Mouse (Mus musculus) CH12.LX (cell line): ENCODE measurements around the gene Wfdc12.

ENCODE experiments used
- CTCF ChIP-seq, 2 experiments: IDR thresholded peaks in 1 of 2; conservative IDR thresholded peaks in 1 of 2; 2 replicates each; pipeline ENCODE4 v1.5.1; 2011 to 2012; ENCODE audit warnings: low read depth in 2 of 2, low read length in 2 of 2, improper control_type of control experiment in 1 of 2, inconsistent platforms in 1 of 2, mild to moderate bottlenecking in 1 of 2, moderate library complexity in 1 of 2
- ELF1 ChIP-seq: IDR thresholded peaks from 2 replicates; pipeline ENCODE4 v1.6.1; 2014; ENCODE audit warnings: low read depth, mild to moderate bottlenecking, inconsistent platforms, low read length, improper control_type of control experiment
- ETS1 ChIP-seq: conservative IDR thresholded peaks from 2 replicates; pipeline ENCODE4 v1.6.1; 2012; ENCODE audit warnings: low read depth, mild to moderate bottlenecking, inconsistent platforms, low read length, improper control_type of control experiment, moderate library complexity
- NELFE ChIP-seq: IDR thresholded peaks from 2 replicates; pipeline ENCODE4 v1.6.1; 2011; ENCODE audit warnings: low read depth, low read length, improper control_type of control experiment
- POLR2AphosphoS2 ChIP-seq: IDR thresholded peaks from 2 replicates; pipeline ENCODE4 v1.6.1; 2011; ENCODE audit warnings: low read depth, low read length, improper control_type of control experiment
- TBP ChIP-seq: conservative IDR thresholded peaks from 2 replicates; pipeline ENCODE4 v1.6.1; 2011; ENCODE audit warnings: low read depth, low read length, improper control_type of control experiment
- USF1 ChIP-seq: IDR thresholded peaks from 2 replicates; pipeline ENCODE4 v1.6.1; 2014; ENCODE audit warnings: low read depth, mild to moderate bottlenecking, inconsistent platforms, low read length, improper control_type of control experiment
- ZC3H11A ChIP-seq: IDR thresholded peaks from 2 replicates; pipeline ENCODE4 v1.6.1; 2012; ENCODE audit warnings: low read depth, mild to moderate bottlenecking, inconsistent platforms, low read length, improper control_type of control experiment
- ZNF384 ChIP-seq: IDR thresholded peaks from 2 replicates; pipeline ENCODE4 v1.6.1; 2012; ENCODE audit warnings: low read depth, low read length, improper control_type of control experiment, inconsistent platforms

GRCm38 (mm10) chr2:164180770-164181169, 9.6 kb downstream of the Wfdc12 start:
- TF ChIP-seq NELFE (no peak), ELF1 (no peak), ZNF384 (no peak), TBP (no peak), ZC3H11A (no peak), POLR2AphosphoS2 (no peak), ETS1 (no peak), USF1 (no peak), CTCF (conservative IDR thresholded peaks at IDR 0.05 in 1 of 2, IDR thresholded peaks at IDR 0.05 in 1 of 2; ENCODE audit: low read depth in 2 of 2, low read length in 2 of 2) (no peak)
